Mouse (Mus musculus): Measurements from ENCODE around the gene Bglap. TPM values are rescaled to one million over a fixed set of nuclear protein-coding genes. Genes with fewer than 3 reads are reported as not detected.
"Not testable (repeated sequence)": the region's sequence is repeated elsewhere in the genome, so short reads cannot be mapped to it uniquely, and the experiment has no call there.

Bglap gene
- polyA plus RNA-seq (2015; fragmentation: Nextera tagmentation; extraction: Ambion mirVana), result 18.4 and 35.5 TPM in 2 replicates

- H3K9me3 ChIP-seq (replicated peaks), result no peaks in the 10 kb centered on the region
- ATAC-seq (ENCODE audit: insufficient number of reproducible peaks, low FRiP score, low TSS enrichment, low read depth), result peak; percentile 39; the same call in 1 of the 2 replicates
- no peak within 1 kb of the TSS for H3K4me2 ChIP-seq (replicated peaks)
- no peak within 1 kb of the TSS for H3K9ac ChIP-seq
- H3K27ac ChIP-seq (replicated peaks), result no peak within 1 kb of the TSS
- H3K4me3 ChIP-seq (replicated peaks), result no peak within 1 kb of the TSS
- WGBS, result 77% methylated on average over 5 of the region's 5 CpGs
- H3K27me3 ChIP-seq, result no peaks in the 10 kb centered on the region
- H3K36me3 ChIP-seq, result no peaks in the 10 kb centered on the region
- H3K4me1 ChIP-seq, result 0 out of 2 replicates have a peak, but pooled peaks cover 3% of the 10 kb centered on the region
These were observed at the start of gene Bglap for GRCm38 (mm10) chr3:88384364-88384763. TSS of gene Bglap (minus strand) at chr3:88384464.

GRCm38 (mm10) chr3:88428639-88429038 lies 44.4 kb upstream of the Bglap start:
- not testable (repeated sequence) for H3K9ac ChIP-seq; H3K4me2 ChIP-seq (replicated peaks); H3K9me3 ChIP-seq (replicated peaks); H3K4me3 ChIP-seq (replicated peaks); H3K36me3 ChIP-seq; H3K27ac ChIP-seq (replicated peaks); ATAC-seq (ENCODE audit: insufficient number of reproducible peaks, low FRiP score, low TSS enrichment, low read depth); H3K27me3 ChIP-seq
- WGBS, result 70% methylated on average over 8 of the region's 8 CpGs
- peaks cover 11% of the 10 kb centered on the region for H3K4me1 ChIP-seq

- 75% methylated on average over 4 of the region's 4 CpGs for WGBS
- no peak for ATAC-seq (ENCODE audit: insufficient number of reproducible peaks, low FRiP score, low TSS enrichment, low read depth)
These were observed 43.2 kb upstream of the Bglap start for GRCm38 (mm10) chr3:88427342-88427905.

GRCm38 (mm10) chr3:88425708-88426420 lies 41.6 kb upstream of the Bglap start:
- Histone ChIP-seq H3K4me1 (peaks cover 21% of the 10 kb centered on the region), H3K9ac (no peak overlapping the region), H3K27ac (replicated peaks) (no peak overlapping the region), H3K27me3 (no peaks in the 10 kb centered on the region), H3K4me2 (replicated peaks) (peak overlapping the region; percentile 94), H3K4me3 (replicated peaks) (peak overlapping the region; percentile 72; the same call in 1 of the 2 replicates), H3K36me3 (peaks cover 4% of the 10 kb centered on the region; the same call in 1 of the 2 replicates), H3K9me3 (replicated peaks) (no peaks in the 10 kb centered on the region)
- 79% methylated on average over 10 of the region's 10 CpGs for WGBS
- ATAC-seq (ENCODE audit: insufficient number of reproducible peaks, low FRiP score, low TSS enrichment, low read depth), result no peak

More at GRCm38 (mm10) chr3:88427342-88427905, 43.2 kb upstream of the Bglap start:
- H3K27ac ChIP-seq (replicated peaks), result no peak overlapping the region
- H3K36me3 ChIP-seq, result no peaks in the 10 kb centered on the region
- no peak overlapping the region for H3K9ac ChIP-seq
- H3K4me2 ChIP-seq (replicated peaks), result no peak overlapping the region
- H3K9me3 ChIP-seq (replicated peaks), result no peaks in the 10 kb centered on the region
- H3K27me3 ChIP-seq, result no peaks in the 10 kb centered on the region
- H3K4me3 ChIP-seq (replicated peaks), result no peak overlapping the region
- H3K4me1 ChIP-seq, result peaks cover 16% of the 10 kb centered on the region

GRCm38 (mm10) chr3:88425330-88425689 lies 41.0 kb upstream of the Bglap start:
- H3K4me2 ChIP-seq (replicated peaks), result peak overlapping the region; percentile 94
- WGBS, result 6% methylated on average over 2 of the region's 2 CpGs
- H3K36me3 ChIP-seq, result peaks cover 10% of the 10 kb centered on the region
- peak overlapping the region; percentile 72 for H3K4me3 ChIP-seq (replicated peaks)
- peaks cover 21% of the 10 kb centered on the region for H3K4me1 ChIP-seq
- no peaks in the 10 kb centered on the region for H3K27me3 ChIP-seq
- H3K9me3 ChIP-seq (replicated peaks), result no peaks in the 10 kb centered on the region
- H3K27ac ChIP-seq (replicated peaks), result 0 out of 2 replicates have a peak overlapping the region, but pooled peaks have one; percentile 39
- no peak for ATAC-seq (ENCODE audit: insufficient number of reproducible peaks, low FRiP score, low TSS enrichment, low read depth)
- no peak overlapping the region for H3K9ac ChIP-seq

- peak within 1 kb of the TSS; percentile 66; the same call in 1 of the 2 replicates for H3K27ac ChIP-seq (replicated peaks)
- H3K9me3 ChIP-seq (replicated peaks), result no peaks in the 10 kb centered on the region
- H3K9ac ChIP-seq, result peak within 1 kb of the TSS; percentile 51
- peaks cover 21% of the 10 kb centered on the region for H3K4me1 ChIP-seq
- H3K4me2 ChIP-seq (replicated peaks), result peak within 1 kb of the TSS; percentile 94
- peak within 1 kb of the TSS; percentile 72 for H3K4me3 ChIP-seq (replicated peaks)
- peak; percentile 97 for ATAC-seq (ENCODE audit: insufficient number of reproducible peaks, low FRiP score, low TSS enrichment, low read depth)
- WGBS, result 1% methylated on average over 35 of the region's 35 CpGs
- H3K36me3 ChIP-seq, result peaks cover 15% of the 10 kb centered on the region
- H3K27me3 ChIP-seq, result no peaks in the 10 kb centered on the region
These were observed 40.5 kb upstream of the Bglap start, which contains the start of gene Slc25a44 for GRCm38 (mm10) chr3:88424605-88425329. TSS of gene Slc25a44 (minus strand) at chr3:88425139.

GRCm38 (mm10) chr3:88422020-88422720 lies 37.9 kb upstream of the Bglap start:
- Histone ChIP-seq H3K36me3 (peaks cover 37% of the 10 kb centered on the region), H3K4me1 (peaks cover 21% of the 10 kb centered on the region), H3K4me2 (replicated peaks) (no peak overlapping the region), H3K4me3 (replicated peaks) (no peak overlapping the region), H3K9me3 (replicated peaks) (no peaks in the 10 kb centered on the region), H3K27ac (replicated peaks) (no peak overlapping the region), H3K9ac (no peak overlapping the region), H3K27me3 (no peaks in the 10 kb centered on the region)
- no peak for ATAC-seq (ENCODE audit: insufficient number of reproducible peaks, low FRiP score, low TSS enrichment, low read depth)
- WGBS, result 47% methylated on average over 9 of the region's 9 CpGs

- Histone ChIP-seq H3K27ac (replicated peaks) (no peak overlapping the region), H3K9me3 (replicated peaks) (no peaks in the 10 kb centered on the region), H3K27me3 (no peaks in the 10 kb centered on the region), H3K4me3 (replicated peaks) (no peak overlapping the region), H3K4me2 (replicated peaks) (no peak overlapping the region), H3K9ac (no peak overlapping the region), H3K36me3 (peaks cover 50% of the 10 kb centered on the region), H3K4me1 (peaks cover 21% of the 10 kb centered on the region)
- no peak for ATAC-seq (ENCODE audit: insufficient number of reproducible peaks, low FRiP score, low TSS enrichment, low read depth)
- WGBS, result 95% methylated on average over 19 of the region's 19 CpGs
These were observed 36.5 kb upstream of the Bglap start for GRCm38 (mm10) chr3:88420771-88421170.

- WGBS, result 79% methylated on average over 6 of the region's 6 CpGs
These were observed 33.8 kb upstream of the Bglap start for GRCm38 (mm10) chr3:88418016-88418415.

GRCm38 (mm10) chr3:88415668-88416067 lies 31.4 kb upstream of the Bglap start:
- WGBS, result 73% methylated on average over 4 of the region's 4 CpGs
- no peak overlapping the region for H3K4me3 ChIP-seq (replicated peaks)
- no peak overlapping the region for H3K27ac ChIP-seq (replicated peaks)
- H3K4me2 ChIP-seq (replicated peaks), result no peak overlapping the region
- ATAC-seq (ENCODE audit: insufficient number of reproducible peaks, low FRiP score, low TSS enrichment, low read depth), result no peak
- H3K9me3 ChIP-seq (replicated peaks), result no peaks in the 10 kb centered on the region
- H3K4me1 ChIP-seq, result peaks cover 3% of the 10 kb centered on the region; the same call in 1 of the 2 replicates
- H3K27me3 ChIP-seq, result no peaks in the 10 kb centered on the region
- H3K36me3 ChIP-seq, result peaks cover 75% of the 10 kb centered on the region
- H3K9ac ChIP-seq, result no peak overlapping the region

More at GRCm38 (mm10) chr3:88418016-88418415, 33.8 kb upstream of the Bglap start:
- Histone ChIP-seq H3K27me3 (no peaks in the 10 kb centered on the region), H3K9ac (no peak overlapping the region), H3K4me1 (peaks cover 8% of the 10 kb centered on the region), H3K4me2 (replicated peaks) (no peak overlapping the region), H3K4me3 (replicated peaks) (no peak overlapping the region), H3K27ac (replicated peaks) (no peak overlapping the region), H3K9me3 (replicated peaks) (no peaks in the 10 kb centered on the region), H3K36me3 (peaks cover 63% of the 10 kb centered on the region)
- no peak for ATAC-seq (ENCODE audit: insufficient number of reproducible peaks, low FRiP score, low TSS enrichment, low read depth)

All from embryonic facial prominence, embryonic 15.5 days (tissue).